Mouse (Mus musculus): ENCODE measurements at regions not wholly inside any gene's neighbourhood (a gene's known extent, or its start where the extent isn't known, plus 50 kb on each side); places are given as distances from the start of the nearest gene placed in this dataset.

DNA sequence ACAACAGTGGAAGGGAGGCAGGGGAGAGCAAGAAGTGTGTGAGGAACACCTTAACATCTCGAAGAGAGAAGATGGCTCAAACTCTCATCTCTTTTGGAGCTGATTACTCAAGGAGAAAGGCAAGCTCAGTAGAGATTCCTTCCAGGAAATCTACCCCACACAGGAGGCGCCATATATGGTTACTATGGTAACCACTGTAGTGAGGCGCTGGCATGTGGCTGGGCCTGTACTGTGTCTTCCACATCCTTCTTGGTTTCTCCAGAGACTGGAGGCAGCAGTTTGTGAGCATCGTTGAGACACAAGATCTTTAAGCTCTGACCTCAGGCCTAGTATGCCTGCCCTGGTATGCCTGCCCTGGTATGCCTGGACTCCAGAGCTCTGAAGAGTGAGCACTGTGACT is 191.6 kb upstream of the Foxq1 start:
- intact Hi-C loops (cut with DNase I): no loop called here
- DNase-seq (ENCODE audit: low spot score in 2 of 2): peak in 1 of 2 experiments; percentile 7

GRCm38 (mm10) chr13:31367226-31367625 is 188.7 kb upstream of the Foxq1 start:
- intact Hi-C loops (cut with DNase I): no loop called here
- no peak for DNase-seq (ENCODE audit: low spot score in 2 of 2)

GRCm38 (mm10) chr13:31369182-31369581 is 186.8 kb upstream of the Foxq1 start:
- DNase-seq (ENCODE audit: low spot score in 2 of 2): no peak
- intact Hi-C loops (cut with DNase I): no loop called here

GRCm38 (mm10) chr13:31370873-31371272 is 185.1 kb upstream of the Foxq1 start:
- intact Hi-C loops (cut with DNase I): no loop called here
- DNase-seq (ENCODE audit: low spot score in 2 of 2): no peak

DNA sequence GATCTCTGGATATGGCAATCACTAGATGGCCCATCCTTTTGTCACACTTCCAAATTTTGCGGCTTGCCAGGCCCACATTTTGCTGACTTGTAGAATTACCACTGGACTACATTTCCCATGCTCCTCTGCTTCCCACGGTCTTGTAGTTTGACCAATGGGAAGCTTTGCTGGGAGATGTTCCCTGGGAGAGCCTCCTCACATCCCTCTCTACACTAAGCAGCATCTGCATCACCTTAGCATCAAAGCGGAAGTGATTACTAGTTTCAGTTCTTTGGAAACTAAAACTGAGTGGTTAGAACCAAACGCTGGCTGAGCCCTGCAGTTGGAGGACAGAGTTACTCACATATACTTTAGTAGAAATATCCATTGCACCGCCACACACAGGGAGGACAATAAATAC is 181.9 kb upstream of the Foxq1 start:
- DNase-seq (ENCODE audit: low spot score in 2 of 2): no peak
- intact Hi-C loops (cut with DNase I): no loop called here

DNA sequence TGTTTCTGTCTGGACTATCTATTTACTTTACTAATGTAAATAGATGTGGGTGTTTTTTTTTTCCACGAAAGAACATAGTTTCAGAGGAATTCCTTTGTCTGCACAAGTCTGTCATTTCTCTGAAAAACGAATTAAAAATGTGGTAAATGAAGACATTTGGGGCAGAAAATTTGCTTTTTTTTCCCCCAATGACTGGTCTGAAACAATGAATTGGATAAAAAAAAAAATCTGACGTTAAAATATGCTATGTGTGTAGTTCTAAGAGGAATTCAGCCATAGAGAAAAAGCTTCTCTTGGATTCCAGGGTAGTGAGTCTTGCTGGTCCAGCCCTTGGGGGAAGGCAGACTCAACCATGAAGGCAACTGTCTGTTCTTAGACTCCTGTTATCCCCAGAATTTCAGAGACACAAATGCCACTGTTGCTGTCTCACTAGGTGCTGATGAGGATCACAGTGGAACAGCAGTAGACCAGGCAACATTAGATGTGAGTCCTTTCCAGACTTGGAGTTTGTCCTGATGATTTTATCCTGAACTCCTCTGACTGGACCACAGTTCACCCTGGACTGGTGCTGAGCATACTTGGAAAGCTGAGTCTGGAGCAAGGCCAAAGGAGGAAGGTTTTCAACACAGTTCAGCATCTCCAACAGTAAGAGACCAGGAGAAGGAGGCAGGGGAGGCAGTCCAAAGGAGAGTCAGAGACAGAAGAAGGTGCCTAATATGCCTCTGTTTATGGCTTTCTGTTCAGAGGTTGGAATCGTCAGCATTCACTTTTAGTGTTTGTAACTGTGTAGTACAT is 162.3 kb upstream of the Foxq1 start:
- DNase-seq (ENCODE audit: low spot score in 2 of 2): no peak
- intact Hi-C loops (cut with DNase I): no loop called here

DNA sequence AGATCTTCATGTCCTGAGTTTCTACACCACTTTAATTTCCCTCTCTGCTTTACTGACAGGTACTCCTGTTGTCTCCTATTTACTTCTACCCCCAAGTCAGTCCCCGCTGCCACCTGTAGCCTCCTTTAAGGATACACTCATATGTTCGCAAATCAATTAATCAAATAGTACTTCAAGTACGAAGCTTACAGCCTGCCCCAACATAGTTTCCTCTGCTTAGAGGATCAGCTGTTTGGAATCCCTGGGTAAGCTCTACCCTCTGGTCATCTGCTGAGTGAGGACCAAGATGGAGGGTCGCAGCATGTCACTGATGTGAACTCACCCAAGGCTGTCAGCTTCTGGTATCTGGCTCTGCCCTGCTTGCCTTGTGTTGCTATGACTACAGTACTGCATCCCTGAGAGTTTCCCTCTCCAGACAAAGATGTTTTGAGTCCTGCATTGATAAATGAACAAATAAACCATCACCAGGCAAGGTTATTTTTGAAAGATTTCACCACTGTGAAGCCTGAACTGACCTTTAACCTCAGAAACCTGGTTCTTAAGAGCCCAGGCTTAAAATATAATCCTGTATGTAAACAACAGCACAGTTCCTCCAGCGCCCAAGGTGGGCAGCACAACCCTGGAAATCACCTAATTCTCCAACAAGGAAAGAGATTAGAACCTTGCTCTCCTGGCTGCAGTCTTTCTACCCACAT is 159.6 kb upstream of the Foxq1 start:
- intact Hi-C loops (cut with DNase I): no loop called here
- DNase-seq (ENCODE audit: low spot score in 2 of 2): no peak

GRCm38 (mm10) chr13:31397246-31397645 is 158.7 kb upstream of the Foxq1 start:
- intact Hi-C loops (cut with DNase I): no loop called here
- DNase-seq (ENCODE audit: low spot score in 2 of 2): no peak

GRCm38 (mm10) chr13:31400401-31400800 is 155.5 kb upstream of the Foxq1 start:
- no peak for DNase-seq (ENCODE audit: low spot score in 2 of 2)
- intact Hi-C loops (cut with DNase I): no loop called here

DNA sequence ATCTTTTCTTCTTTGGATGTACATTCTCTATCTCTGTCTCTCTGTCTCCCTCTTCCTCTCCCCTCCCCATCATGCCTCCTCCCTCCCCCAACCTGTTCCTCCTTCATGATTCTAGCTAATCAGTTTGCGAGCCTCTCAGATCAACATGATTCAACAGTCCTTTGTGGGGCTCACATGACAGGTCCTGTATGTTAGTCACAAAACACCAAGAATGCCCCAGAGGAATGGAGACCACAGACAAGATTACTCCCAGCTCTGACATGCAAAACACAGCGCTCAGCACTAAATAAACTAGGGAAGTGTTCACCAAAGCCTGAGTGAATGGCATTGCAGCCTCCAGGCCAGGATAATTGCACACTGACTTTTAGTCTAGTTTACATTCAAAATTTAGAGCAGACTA is 150.6 kb upstream of the Foxq1 start:
- intact Hi-C loops (cut with DNase I): no loop called here
- no peak for DNase-seq (ENCODE audit: low spot score in 2 of 2)

DNA sequence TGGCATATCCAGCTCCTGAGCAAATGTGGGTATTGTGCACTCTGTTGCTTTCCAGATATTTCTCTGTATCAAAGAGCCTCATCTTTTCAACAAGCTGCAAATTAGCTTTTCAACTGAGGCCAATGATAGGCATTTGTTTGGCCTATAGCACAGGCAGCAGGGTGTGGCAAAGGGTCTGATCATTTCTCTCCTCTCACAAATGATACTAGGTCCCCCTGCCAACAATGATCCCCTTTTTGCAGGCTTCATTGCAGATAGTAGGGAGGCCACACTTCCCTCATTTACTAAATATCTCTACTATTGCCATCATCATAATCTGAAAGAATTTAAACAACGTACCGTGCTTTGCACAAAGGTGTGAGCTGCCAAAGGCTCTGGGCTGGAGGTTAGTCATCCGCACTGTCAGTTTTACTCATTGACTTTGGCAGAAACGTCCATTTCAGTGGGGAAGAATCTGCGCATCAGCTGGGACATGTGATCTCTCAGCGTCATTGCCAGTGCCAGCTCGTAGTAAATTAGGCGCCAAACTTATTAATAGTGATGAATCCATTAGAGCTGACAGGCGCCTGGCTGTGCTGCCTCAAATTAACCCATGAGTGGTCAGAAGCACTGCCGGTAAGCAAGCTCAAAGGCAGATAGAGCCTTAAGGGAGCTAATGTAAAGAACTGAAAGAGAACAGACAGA is 147.4 kb upstream of the Foxq1 start:
- intact Hi-C loops (cut with DNase I): no loop called here

DNA sequence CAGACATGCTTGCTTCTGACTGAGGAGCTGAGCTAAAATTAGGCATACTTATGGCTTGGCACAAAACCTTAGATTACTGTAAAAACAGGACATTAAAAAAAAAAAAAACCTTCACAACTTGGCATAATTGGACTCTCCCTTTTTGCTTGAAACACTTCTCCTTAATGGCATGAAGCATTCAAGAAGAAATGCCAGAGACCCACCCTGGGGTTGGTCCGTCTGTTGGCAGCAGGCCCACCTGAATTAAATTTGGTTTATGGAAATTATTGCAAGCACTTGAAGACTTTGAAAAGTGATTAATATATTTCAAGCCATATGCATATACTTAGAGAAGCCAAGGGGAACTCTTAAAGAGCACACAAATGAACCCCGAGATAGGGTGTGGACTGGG is 146.8 kb upstream of the Foxq1 start:
- intact Hi-C loops (cut with DNase I): no loop called here
- DNase-seq (ENCODE audit: low spot score in 2 of 2): no peak

More for the DNA sequence above, 147.4 kb upstream of the Foxq1 start:
- peak; percentile 10 to 37 for DNase-seq (ENCODE audit: low spot score in 2 of 2)

DNA sequence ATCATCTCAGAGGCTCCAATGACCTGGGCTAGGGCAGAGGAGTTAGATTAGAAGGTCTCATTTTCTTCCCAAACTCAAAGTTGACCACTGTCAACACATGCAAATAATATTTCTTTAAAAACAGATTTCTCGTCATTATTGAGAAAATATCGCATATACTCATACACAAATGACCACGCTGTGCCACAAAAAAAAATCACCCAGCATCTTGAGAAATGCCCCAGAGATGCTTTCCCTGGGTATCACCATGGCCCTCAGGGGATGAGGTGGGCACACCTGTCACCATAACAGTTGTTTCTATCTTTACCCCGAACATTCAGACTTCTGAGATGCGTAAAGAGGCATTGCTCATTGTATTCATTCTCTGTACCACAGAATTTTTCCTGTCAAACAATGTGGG is 134.4 kb upstream of the Foxq1 start:
- no peak for DNase-seq (ENCODE audit: low spot score in 2 of 2)
- intact Hi-C loops (cut with DNase I): no loop called here

DNA sequence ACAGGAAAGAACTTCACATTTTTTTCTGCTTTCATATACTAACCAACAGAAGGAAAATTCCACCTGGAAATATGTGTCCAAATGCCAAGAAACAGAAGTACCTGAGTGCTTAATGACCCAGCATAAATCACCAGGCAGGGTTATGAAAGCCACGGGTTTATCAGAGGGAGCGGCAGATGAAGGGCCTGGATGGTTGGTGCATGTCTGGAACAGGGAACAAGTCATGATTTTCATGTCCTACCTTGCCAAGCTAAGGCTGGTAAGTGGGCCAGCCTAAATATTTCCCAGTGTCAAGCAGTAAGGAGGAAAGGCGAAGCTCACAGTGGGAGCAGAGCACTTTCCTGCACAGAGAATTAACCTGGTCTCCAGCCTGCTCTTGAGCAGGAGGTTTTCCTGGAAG is 132.3 kb upstream of the Foxq1 start:
- DNase-seq (ENCODE audit: low spot score in 2 of 2): no peak
- intact Hi-C loops (cut with DNase I): no loop called here

DNA sequence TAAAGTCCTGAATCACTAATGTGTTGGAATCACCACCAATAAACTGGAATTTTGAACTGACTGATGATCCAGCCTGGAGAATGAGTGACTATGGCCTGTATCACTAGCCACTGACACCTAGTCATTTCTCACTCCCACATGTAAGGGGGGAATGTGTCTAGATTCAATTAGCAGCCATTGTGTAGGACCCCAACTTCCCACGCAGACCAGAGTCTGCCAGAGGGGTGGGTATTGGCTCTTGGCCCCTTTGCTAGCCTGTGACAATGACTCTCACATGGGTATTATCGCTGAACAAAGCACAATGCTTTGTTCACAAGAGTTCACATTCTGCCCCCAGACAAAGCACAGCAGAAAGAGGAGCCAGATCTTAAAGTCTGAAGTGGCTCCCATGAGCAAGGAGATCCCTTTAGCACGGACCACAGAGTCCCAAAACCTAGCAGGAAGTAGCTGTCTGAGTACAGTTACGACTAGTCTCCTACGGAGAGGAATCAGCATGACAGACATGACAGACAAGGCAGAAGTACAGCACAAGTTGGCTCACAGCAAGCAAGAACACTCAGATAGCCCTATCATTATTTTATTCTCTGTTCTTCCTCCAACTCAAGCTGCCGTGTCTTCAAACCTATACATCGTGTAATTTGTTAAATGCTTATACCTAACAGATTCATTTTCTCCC is 130.0 kb upstream of the Foxq1 start:
- DNase-seq (ENCODE audit: low spot score in 2 of 2): no peak

DNA sequence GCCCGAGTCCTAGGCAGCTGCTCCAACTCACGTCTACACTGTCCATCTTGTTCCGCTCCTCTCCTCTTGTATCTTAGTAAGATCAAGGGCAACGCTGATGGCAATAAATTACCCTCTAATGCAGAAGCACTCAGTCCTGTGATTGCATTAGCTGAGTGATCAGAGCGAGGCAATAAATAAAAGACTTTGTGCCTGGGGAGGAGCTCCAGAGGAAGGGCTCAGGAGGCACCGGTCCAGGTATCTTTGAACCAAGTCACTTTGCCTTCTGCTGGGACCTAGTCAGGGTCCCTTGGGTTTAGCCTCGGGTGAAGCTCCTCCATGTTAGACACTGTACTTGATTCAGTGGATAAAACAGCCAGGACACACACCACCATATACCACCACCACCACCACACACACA is 119.5 kb upstream of the Foxq1 start:
- intact Hi-C loops (cut with DNase I): no loop called here
- DNase-seq (ENCODE audit: low spot score in 2 of 2): no peak

More for the DNA sequence above, 130.0 kb upstream of the Foxq1 start:
- intact Hi-C loops (cut with DNase I): no loop called here

DNA sequence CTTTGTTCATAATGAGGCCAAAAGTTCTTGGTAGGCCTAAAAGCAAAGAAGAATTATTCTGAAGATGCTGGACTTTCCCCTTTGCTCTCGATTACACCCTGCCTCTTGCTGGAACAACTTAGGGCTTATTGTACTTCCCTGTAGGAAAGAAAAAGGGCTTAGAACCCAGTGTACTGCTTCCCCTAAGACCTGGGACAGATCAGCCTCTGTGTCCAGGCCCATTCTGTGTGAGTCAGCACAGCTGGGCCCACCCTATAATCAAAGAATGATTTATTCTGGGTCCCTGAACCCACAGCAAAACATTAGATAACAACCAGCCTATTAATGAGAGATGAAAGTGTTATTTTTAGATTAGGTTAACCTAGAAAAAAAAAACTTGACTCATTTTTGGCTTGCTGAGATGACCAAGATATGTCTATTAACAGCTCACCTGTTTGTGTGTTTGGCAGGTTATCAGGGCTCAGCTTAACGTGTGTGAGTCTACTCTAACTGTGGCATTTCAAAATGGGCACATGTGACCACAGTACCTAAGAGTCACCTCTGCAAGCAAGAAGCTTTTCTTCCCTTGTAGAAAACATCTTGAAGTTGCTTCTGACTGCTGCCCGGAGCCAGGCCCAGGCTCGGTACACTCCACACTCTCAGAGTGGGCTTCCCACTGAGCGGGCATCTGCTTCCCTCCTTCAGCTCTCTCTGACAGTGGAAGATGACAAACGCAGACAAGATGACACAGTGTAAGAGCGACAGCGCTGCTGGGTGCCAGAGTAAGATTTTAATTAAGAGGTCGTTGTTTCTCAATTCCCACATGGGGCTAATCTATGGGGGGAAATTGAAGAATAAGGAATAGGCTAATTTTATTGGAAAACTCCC is 115.9 kb upstream of the Foxq1 start:
- intact Hi-C loops (cut with DNase I): no loop called here
- DNase-seq (ENCODE audit: low spot score in 2 of 2): no peak

- intact Hi-C loops (cut with DNase I): no loop called here
- peak; percentile 16 to 25 for DNase-seq (ENCODE audit: low spot score in 2 of 2)
These were observed 97.1 kb upstream of the Foxq1 start for GRCm38 (mm10) chr13:31458883-31459282.

DNA sequence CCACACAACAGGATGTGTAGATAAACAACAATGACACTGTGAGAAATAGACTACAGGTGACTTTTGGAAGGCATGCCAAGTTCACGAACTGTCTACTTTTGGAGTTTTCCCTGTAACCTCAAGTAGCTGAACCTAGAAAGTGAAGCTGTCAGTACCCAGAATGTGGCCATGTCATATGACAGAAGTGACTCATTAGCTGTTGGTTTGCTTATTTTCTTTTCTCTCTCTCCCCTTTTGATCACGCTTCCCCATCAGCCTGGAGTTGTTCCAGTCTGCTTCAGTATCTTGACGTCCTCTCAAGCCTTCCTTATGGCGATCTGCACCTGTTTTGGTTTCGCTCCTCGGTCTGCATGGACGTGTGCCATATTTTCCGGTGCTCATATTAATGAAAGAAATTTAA is 90.8 kb upstream of the Foxq1 start:
- intact Hi-C loops (cut with DNase I): no loop called here
- DNase-seq (ENCODE audit: low spot score in 2 of 2): no peak
